Mouse (Mus musculus): Measurements from ENCODE around the gene Olfr836.
"Not testable (repeated sequence)": the region's sequence is repeated elsewhere in the genome, so short reads cannot be mapped to it uniquely, and the experiment has no call there.

Olfr836 gene

DNA sequence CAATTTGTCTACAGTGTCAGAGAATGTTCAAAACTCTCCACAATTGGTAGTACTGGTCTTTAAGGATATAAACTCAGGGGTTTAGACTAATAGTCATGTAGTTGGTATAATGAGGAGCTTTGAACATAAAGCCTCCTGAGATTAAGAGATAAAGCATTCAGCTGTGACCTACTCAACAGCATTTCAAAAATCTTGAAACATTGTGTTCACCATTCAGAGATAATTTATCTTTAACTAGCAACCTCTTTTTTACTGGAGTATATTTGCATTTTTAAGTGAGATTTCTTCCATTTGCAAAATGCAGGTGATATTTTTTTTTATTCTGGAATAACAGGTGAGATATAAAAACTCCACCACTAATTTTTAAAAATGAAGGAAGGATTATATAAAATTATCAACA, at the start of gene Olfr836:
TSS of gene Olfr836 (plus strand) at position 301 of the 400 bp plus-strand sequence.
- DNase-seq (ENCODE audit: low read depth, low spot score) = no peak

- no peak for DNase-seq (ENCODE audit: low read depth, low spot score)
Measured at GRCm38 (mm10) chr9:19084986-19085385, 35.2 kb upstream of the Olfr836 start.

DNA sequence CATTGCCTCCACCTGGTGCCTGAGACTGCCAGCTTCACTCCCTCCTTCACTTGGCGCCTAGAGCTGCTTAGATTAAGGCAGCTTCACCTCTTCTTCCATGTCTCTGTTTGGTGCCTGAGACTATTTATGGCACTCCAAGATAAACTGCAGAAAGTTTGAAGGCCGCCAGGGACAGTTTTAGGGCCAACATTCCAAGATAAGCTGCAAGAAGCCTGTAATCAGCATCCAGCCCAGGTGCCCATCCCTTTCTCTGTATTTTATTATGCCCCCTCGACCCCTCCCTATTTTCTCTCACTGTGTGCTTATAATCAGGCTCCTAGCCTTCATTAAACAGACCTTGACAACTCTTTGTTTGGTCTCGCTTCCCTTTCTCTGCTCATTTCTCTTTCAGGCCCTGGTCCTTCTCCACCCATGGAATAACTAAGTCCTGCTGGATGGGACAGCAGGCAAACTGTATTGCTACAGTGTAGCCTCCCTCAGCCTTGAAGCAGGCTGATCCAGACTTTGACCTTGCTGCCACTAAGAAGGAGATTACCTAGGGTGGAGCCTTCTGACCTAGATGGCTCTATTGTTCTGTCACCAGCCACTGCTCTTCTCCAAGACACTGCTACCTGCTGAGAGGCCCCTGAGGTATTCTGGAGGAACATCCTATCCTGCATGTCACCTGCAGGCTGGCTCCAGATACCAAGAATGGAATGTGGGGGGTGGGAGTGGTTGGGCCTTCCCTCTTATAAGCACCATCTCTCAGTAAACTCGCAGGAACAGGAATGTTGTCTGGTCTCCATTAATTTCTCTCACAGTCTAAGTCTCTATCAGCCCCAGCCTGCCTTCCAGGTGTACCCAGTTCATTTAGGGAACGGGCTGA, 27.1 kb upstream of the Olfr836 start:
- not testable (repeated sequence) for DNase-seq (ENCODE audit: low read depth, low spot score)

DNA sequence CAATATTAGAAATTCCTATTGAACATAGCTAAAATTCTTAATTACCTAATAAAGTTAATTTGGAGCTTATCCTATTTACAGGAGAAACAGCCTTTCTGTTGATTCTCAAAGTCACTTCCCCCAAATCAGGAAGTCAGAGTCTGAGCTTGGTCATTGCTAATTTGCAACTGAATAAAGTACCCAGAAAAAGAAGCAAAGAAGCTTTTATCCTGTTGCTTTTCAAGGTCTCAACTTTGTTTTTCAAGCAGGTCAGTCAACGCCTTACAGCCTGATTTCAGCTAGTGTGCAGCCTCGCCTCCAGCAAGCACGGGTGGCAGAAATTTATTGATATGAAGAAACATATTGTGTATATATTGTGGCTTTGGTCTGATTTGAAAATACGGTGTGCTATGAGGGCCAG, 22.9 kb upstream of the Olfr836 start:
- DNase-seq (ENCODE audit: low read depth, low spot score) = no peak

- DNase-seq (ENCODE audit: low read depth, low spot score) = no peak
Measured at GRCm38 (mm10) chr9:19136017-19136416, 15.8 kb downstream of the Olfr836 start, which contains the start of gene Olfr837. Olfr837 (plus strand) TSS chr9:19136317.
